Mouse (Mus musculus) liver, embryonic 12.5 days (tissue): ENCODE results near the gene Nln. TPM values are rescaled to one million over a fixed set of nuclear protein-coding genes. Genes with fewer than 3 reads are reported as not detected.
A peak's percentile ranks its signal among the peaks of the same experiment; 100 is the strongest.

Experiments
- ATAC-seq: fragments of 200-750 bp; cut with Nextera tagmentation; 2 replicates; pipeline ENCODE4 v1.8.0; 2017; ENCODE audit warnings: moderate number of reproducible peaks, mild to moderate bottlenecking, moderate library complexity
- H3K27ac ChIP-seq: fragments of 300-500 bp; sonication (generic); 2 replicates; pipeline ENCODE4 v1.5.1; 2016; ENCODE audit warnings: mild to moderate bottlenecking
- H3K27me3 ChIP-seq: fragments of 300-500 bp; sonication (generic); replicated peaks from 2 replicates; pipeline ENCODE4 v1.6.1; 2016; ENCODE audit warnings: mild to moderate bottlenecking, moderate library complexity
- H3K36me3 ChIP-seq: fragments of 300-500 bp; sonication (generic); 2 replicates; pipeline ENCODE4 v1.6.1; 2016; ENCODE audit warnings: mild to moderate bottlenecking, moderate library complexity
- H3K4me1 ChIP-seq: fragments of 300-500 bp; sonication (generic); 2 replicates; pipeline ENCODE4 v1.6.1; 2016
- H3K4me2 ChIP-seq: fragments of 300-500 bp; sonication (generic); 2 replicates; pipeline ENCODE4 v1.6.1; 2016; ENCODE audit warnings: mild to moderate bottlenecking, moderate library complexity
- H3K4me3 ChIP-seq: fragments of 300-500 bp; sonication (generic); 2 replicates; pipeline ENCODE4 v1.5.1; 2016; ENCODE audit warnings: mild to moderate bottlenecking, moderate library complexity
- H3K9ac ChIP-seq: fragments of 300-500 bp; sonication (generic); 2 replicates; pipeline ENCODE4 v1.6.1; 2016; ENCODE audit warnings: mild to moderate bottlenecking, moderate library complexity
- H3K9me3 ChIP-seq: fragments of 300-500 bp; sonication (generic); replicated peaks from 2 replicates; pipeline ENCODE4 v1.6.1; 2016; ENCODE audit warnings: mild to moderate bottlenecking, moderate library complexity
- WGBS: fragments of 180-500 bp; shearing (Covaris S2); methylation state at CpG from one replicate; pipeline ENCODE4 v1.1.7; 2016; ENCODE audit not compliant: insufficient replicate concordance; 5-methylcytosine and 5-hydroxymethylcytosine counted together
- polyA plus RNA-seq: library from polyadenylated mRNA; unstranded; fragments of >200 nt; fragmentation: Nextera tagmentation; extraction: Ambion mirVana; gene quantifications from 2 replicates; pipeline ENCODE4 v1.2.1, GENCODE M21; 2016

The Nln gene
- polyA plus RNA-seq, 1 experiment from 2014 or later, result 13.1 TPM

GRCm38 (mm10) chr13:104114827-104115226 lies 5.4 kb upstream of the Nln start:
- WGBS, result 78% methylated on average over 2 of the region's 2 CpGs

DNA sequence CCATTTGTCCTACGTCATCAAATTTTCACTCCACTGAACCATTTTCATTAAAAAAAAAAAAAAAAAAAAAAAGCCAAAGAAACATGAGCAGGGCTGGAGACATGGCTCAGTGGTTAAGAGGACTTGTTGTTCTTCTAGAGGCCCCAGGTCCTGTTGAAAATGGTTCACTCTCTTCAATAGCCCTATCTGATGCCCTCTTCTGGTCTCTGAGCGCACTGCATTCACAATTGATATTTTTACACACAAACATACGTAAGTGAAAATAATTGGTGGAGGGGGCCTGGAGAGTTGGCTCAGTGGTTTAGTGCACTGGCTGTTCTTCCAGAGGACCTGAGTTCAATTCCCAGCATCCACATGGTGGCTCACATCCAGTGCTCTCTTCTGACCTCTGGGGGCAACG lies 4.4 kb upstream of the Nln start:
- H3K9me3 ChIP-seq, result no peaks in the 10 kb centered on the region
- no peak overlapping the region for H3K27ac ChIP-seq
- no peak for ATAC-seq
- WGBS, result 87% methylated on average over 4 of the region's 4 CpGs
- no peak overlapping the region for H3K9ac ChIP-seq
- no peaks in the 10 kb centered on the region for H3K36me3 ChIP-seq
- H3K4me3 ChIP-seq, result no peak overlapping the region
- peaks cover 26% of the 10 kb centered on the region for H3K27me3 ChIP-seq
- H3K4me2 ChIP-seq, result no peak overlapping the region
- H3K4me1 ChIP-seq, result peaks cover 12% of the 10 kb centered on the region

More at GRCm38 (mm10) chr13:104114827-104115226, 5.4 kb upstream of the Nln start:
- Histone ChIP-seq H3K4me2 (no peak overlapping the region), H3K4me1 (peaks cover 3% of the 10 kb centered on the region), H3K27me3 (peaks cover 23% of the 10 kb centered on the region), H3K9me3 (no peaks in the 10 kb centered on the region), H3K27ac (no peak overlapping the region), H3K36me3 (no peaks in the 10 kb centered on the region), H3K9ac (no peak overlapping the region), H3K4me3 (no peak overlapping the region)
- ATAC-seq, result no peak

DNA sequence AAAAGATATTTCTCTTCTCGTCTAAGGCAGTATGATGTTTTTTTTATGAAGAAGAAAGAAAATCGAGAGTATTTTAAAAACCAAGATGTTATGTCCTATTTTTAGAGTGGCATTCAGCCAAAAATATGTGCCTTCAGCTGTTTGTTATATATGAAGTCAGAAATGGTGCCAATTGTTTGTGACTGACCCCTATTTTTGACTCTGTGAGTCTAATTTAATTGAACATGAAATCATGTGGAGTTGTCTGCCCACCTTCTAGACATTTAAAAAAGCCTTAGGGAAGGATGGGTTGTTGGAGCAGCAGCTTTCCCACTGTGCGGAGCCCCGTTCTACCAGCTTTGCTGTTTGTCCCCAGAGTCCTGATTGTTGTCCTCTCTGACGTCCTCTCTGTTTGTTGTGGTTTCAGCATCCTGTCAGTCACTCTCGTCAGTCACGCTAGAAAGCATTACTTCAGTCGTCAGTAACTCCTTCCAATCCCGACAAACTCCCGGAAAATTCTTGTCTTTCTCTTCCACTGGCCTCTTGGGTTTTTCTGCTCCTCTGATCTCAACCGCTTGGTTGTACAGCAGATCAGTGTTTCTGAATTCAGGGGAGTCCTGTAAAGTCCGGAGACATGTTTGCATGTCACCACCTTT lies 3.0 kb upstream of the Nln start:
- Histone ChIP-seq H3K4me1 (peaks cover 18% of the 10 kb centered on the region), H3K27me3 (peaks cover 26% of the 10 kb centered on the region), H3K4me2 (no peak overlapping the region), H3K27ac (no peak overlapping the region), H3K4me3 (no peak overlapping the region), H3K36me3 (no peaks in the 10 kb centered on the region), H3K9me3 (no peaks in the 10 kb centered on the region), H3K9ac (no peak overlapping the region)
- 43% methylated on average over 12 of the region's 12 CpGs for WGBS
- no peak for ATAC-seq

DNA sequence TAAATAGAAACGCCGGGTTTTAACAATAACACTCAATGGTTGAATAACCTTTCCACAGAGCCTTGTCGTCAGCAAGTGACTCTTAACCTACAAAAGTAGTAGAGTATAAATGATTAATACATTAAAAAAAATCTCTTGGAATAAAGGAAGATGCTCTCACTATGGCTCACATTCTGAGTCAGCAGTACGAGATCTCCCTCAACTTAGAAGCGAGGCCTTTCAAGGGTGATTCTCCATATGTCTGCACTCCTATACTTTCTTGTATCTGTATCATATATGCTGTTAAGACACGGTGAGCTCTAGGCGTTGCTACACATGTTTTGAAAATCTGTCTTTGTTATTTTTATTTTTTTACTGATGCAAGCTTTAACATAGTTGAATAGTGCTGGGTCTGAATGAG lies 1.1 kb upstream of the Nln start:
- 59% methylated on average over 7 of the region's 7 CpGs for WGBS
- ATAC-seq, result no peak
- peaks cover 26% of the 10 kb centered on the region for H3K27me3 ChIP-seq
- H3K9ac ChIP-seq, result no peak overlapping the region
- H3K9me3 ChIP-seq, result no peaks in the 10 kb centered on the region
- no peak overlapping the region for H3K27ac ChIP-seq
- H3K4me3 ChIP-seq, result peak overlapping the region; percentile 73
- no peaks in the 10 kb centered on the region for H3K36me3 ChIP-seq
- H3K4me2 ChIP-seq, result peak overlapping the region; percentile 99
- peaks cover 18% of the 10 kb centered on the region for H3K4me1 ChIP-seq

DNA sequence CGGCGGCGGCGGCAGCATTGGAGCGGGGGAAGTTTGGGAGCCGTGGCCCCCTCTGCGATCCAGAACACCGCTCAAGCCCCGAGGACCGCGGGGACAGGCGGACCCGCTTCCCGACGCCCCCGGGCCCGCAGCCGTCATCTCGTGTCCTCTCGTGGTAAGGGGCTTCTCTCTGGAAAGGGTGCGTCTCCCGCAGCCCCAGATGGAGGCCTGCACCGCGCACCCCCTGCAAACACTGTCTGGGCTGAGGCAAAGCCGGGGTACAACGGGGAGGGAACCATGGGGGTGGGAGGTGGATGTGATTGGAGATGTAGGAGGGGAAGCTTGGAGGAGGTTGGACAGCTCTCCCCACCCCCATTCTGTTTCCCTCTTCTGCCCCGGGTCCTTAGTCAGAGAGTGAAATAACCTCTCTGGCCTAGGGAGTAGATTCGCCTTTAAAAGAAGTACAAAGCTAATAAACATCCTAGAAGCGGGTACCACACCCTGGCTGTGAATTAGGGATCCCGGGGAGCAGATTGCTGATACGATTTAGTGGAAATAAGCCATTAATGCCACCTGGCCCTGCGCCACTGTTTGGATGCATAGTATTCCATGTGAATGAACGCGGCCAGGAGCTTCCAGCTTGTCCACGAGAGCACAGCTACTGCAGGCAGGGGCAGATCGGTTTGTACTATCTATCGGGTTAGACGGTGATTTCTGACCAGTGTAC lies 555 bp upstream of the Nln start:
- ATAC-seq, result peak; percentile 32
- no peak overlapping the region for H3K27ac ChIP-seq
- peak overlapping the region; percentile 69 for H3K9ac ChIP-seq
- peaks cover 18% of the 10 kb centered on the region for H3K4me1 ChIP-seq
- H3K4me2 ChIP-seq, result peak overlapping the region; percentile 99
- no peaks in the 10 kb centered on the region for H3K9me3 ChIP-seq
- peaks cover 26% of the 10 kb centered on the region for H3K27me3 ChIP-seq
- peak overlapping the region; percentile 73 for H3K4me3 ChIP-seq
- H3K36me3 ChIP-seq, result no peaks in the 10 kb centered on the region
- 6% methylated on average over 34 of the region's 38 CpGs for WGBS

GRCm38 (mm10) chr13:104108651-104109287 lies 645 bp downstream of the Nln start:
- under 1% methylated on average over 24 of the region's 24 CpGs for WGBS
- peak overlapping the region; percentile 69; the same call in 1 of the 2 replicates for H3K27ac ChIP-seq
- peak overlapping the region; percentile 73 for H3K4me3 ChIP-seq
- H3K27me3 ChIP-seq, result peaks cover 26% of the 10 kb centered on the region
- ATAC-seq, result peak; percentile 30
- H3K9ac ChIP-seq, result peak overlapping the region; percentile 75
- H3K9me3 ChIP-seq, result no peaks in the 10 kb centered on the region
- H3K4me1 ChIP-seq, result peaks cover 18% of the 10 kb centered on the region
- peaks cover 7% of the 10 kb centered on the region for H3K36me3 ChIP-seq
- H3K4me2 ChIP-seq, result peak overlapping the region; percentile 99

DNA sequence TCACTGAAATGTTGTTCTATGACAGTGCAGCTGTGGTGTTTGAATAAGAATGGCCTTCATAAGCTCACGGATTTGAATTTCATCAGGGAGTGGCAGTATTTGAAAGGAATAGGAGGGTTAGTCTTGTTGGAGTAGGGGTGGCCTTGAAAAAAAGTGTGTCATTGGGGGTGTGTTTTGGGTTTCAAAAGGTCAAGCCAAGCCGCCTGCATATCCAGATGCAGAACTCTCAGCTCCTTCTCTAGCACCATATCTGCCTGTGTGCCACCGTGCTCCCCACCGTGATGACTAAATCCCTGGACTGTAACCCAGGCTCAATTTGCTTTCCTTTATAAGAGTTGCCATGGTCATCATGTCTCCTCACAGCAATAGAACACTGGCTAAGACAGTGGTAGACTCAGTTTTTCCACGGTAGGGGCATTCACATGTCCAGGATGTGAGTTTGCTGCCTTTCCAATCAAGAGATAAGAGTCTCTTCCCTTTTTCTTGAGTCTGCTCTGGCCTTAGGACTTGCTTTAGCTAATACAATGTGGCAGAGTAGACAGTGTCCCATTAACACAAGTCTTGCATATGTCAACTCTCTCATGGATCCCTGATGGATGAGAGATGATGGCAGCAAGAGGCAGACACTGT lies 7.7 kb downstream of the Nln start:
- H3K9me3 ChIP-seq, result no peaks in the 10 kb centered on the region

GRCm38 (mm10) chr13:104100416-104100815 lies 9.0 kb downstream of the Nln start:
- no peak for ATAC-seq
- H3K36me3 ChIP-seq, result peaks cover 8% of the 10 kb centered on the region
- WGBS, result 80% methylated on average over 4 of the region's 4 CpGs

More for the DNA sequence above, 7.7 kb downstream of the Nln start:
- Histone ChIP-seq H3K27me3 (no peaks in the 10 kb centered on the region), H3K36me3 (peaks cover 8% of the 10 kb centered on the region), H3K4me2 (no peak overlapping the region), H3K4me1 (no peaks in the 10 kb centered on the region), H3K27ac (no peak overlapping the region), H3K9ac (no peak overlapping the region), H3K4me3 (no peak overlapping the region)
- ATAC-seq, result no peak
- 65% methylated on average over 5 of the region's 5 CpGs for WGBS

GRCm38 (mm10) chr13:104097190-104097589 lies 12.2 kb downstream of the Nln start:
- Histone ChIP-seq H3K9me3 (no peaks in the 10 kb centered on the region), H3K27me3 (no peaks in the 10 kb centered on the region), H3K9ac (no peak overlapping the region), H3K4me2 (no peak overlapping the region), H3K4me1 (peaks cover 13% of the 10 kb centered on the region), H3K36me3 (no peaks in the 10 kb centered on the region), H3K27ac (no peak overlapping the region), H3K4me3 (no peak overlapping the region)
- ATAC-seq, result no peak
- WGBS, result 75% methylated on average over 7 of the region's 7 CpGs

More at GRCm38 (mm10) chr13:104100416-104100815, 9.0 kb downstream of the Nln start:
- Histone ChIP-seq H3K9me3 (no peaks in the 10 kb centered on the region), H3K9ac (no peak overlapping the region), H3K27me3 (no peaks in the 10 kb centered on the region), H3K27ac (no peak overlapping the region), H3K4me3 (no peak overlapping the region), H3K4me1 (peaks cover 9% of the 10 kb centered on the region), H3K4me2 (no peak overlapping the region)

- Histone ChIP-seq H3K4me3 (no peak overlapping the region), H3K27me3 (no peaks in the 10 kb centered on the region), H3K4me2 (no peak overlapping the region), H3K9ac (no peak overlapping the region), H3K4me1 (peaks cover 13% of the 10 kb centered on the region), H3K27ac (no peak overlapping the region), H3K9me3 (no peaks in the 10 kb centered on the region), H3K36me3 (no peaks in the 10 kb centered on the region)
- no peak for ATAC-seq
- 64% methylated on average over 7 of the region's 7 CpGs for WGBS
These were observed 13.5 kb downstream of the Nln start for GRCm38 (mm10) chr13:104095955-104096354.

DNA sequence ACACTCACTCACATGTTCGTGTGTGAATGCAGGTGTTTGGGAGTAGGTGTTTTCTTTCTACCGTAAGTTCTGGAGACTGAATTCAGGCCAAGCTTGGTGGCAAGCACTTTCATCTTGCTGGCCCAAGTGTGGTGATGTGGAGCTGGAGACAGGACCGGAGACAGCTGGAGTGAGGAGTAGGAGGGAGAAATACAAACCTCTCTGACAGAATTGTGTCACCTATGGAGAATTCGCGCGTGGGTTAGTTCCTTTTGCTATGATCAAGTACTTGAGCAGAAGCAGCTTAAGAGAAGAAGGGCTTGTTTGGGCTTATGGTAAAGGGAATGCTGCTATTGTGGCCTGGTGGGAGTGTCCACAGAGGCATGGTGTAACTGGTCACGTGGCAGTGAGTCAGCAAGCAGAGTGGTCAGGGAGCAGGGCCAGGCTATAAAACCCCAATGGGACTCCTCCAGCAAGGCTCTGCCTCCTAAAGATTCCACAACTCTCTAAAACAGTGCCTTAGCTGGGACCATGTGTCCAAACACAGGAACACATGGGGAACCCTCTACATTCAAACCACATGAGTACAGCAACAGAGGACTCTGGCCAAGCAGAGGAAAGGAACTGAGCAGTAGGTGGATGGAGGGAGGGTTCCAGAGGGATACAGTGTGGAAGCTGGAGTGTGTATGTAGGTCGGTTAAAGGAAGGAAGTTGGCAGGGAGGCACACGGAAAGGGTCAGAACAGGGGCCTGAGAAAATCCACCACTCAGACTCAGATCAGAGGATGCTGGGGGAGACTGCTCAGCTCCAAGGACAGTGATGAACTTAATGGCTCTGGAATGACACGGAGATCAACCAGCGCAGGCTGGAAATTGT lies 14.7 kb downstream of the Nln start:
- WGBS, result 67% methylated on average over 11 of the region's 11 CpGs
- Histone ChIP-seq H3K36me3 (no peaks in the 10 kb centered on the region), H3K27me3 (no peaks in the 10 kb centered on the region), H3K4me3 (no peak overlapping the region), H3K27ac (no peak overlapping the region), H3K4me1 (peaks cover 13% of the 10 kb centered on the region), H3K9me3 (no peaks in the 10 kb centered on the region), H3K4me2 (no peak overlapping the region), H3K9ac (no peak overlapping the region)
- peak; percentile 54 for ATAC-seq
